In genomic region chr4:129621283-129621841, GRCm38 (mm10) we compare ENCODE assay signal across 8 mouse cellular contexts. TPM values are rescaled to one million over a fixed set of nuclear protein-coding genes. Genes with fewer than 3 reads are reported as not detected.
DNase-seq lines count a peak whose midpoint lies in the region; ATAC-seq and TF ChIP-seq lines count a peak whose summit lies in the region.

No protein-coding gene starts in this region.

- H3K36me3 ChIP-seq in liver, embryonic 13.5 days, result peaks cover 13% of the 10 kb centered on the region
- H3K36me3 ChIP-seq in liver, postnatal 0 days (replicated peaks; ENCODE audit: insufficient read depth, low read length), result peaks cover 2% of the 10 kb centered on the region; the same call in 1 of the 2 replicates
- H3K36me3 ChIP-seq in heart, adult 2 months (ENCODE audit: control insufficient read depth, insufficient read depth, low read length), result peaks cover 3% of the 10 kb centered on the region; the same call in 1 of the 2 replicates
- no peaks in the 10 kb centered on the region for H3K36me3 ChIP-seq in small intestine, adult 2 months (ENCODE audit: control insufficient read depth, insufficient read depth, low read length)

- peaks cover 68% of the 10 kb centered on the region for H3K4me1 ChIP-seq in liver, embryonic 13.5 days (replicated peaks)
- H3K4me1 ChIP-seq in liver, postnatal 0 days (ENCODE audit: insufficient read depth), result peaks cover 34% of the 10 kb centered on the region
- H3K4me1 ChIP-seq in heart, adult 2 months (ENCODE audit: control insufficient read depth, insufficient read depth, low read length), result peaks cover 28% of the 10 kb centered on the region
- H3K4me1 ChIP-seq in small intestine, adult 2 months (ENCODE audit: control insufficient read depth, insufficient read depth, insufficient read length, low read length), result peaks cover 14% of the 10 kb centered on the region

- H3K27ac ChIP-seq in liver, embryonic 13.5 days, result peak overlapping the region; percentile 32; the same call in 1 of the 2 replicates
- no peak overlapping the region for H3K27ac ChIP-seq in liver, postnatal 0 days (ENCODE audit: low read depth)
- H3K27ac ChIP-seq in heart, adult 2 months, result peak overlapping the region; percentile 92
- H3K27ac ChIP-seq in small intestine, adult 2 months (ENCODE audit: insufficient read depth, low read depth, low read length), result peak overlapping the region; percentile 19; the same call in 1 of the 2 replicates

- H3K9me3 ChIP-seq in liver, embryonic 13.5 days (replicated peaks), result no peaks in the 10 kb centered on the region
- no peaks in the 10 kb centered on the region for H3K9me3 ChIP-seq in liver, postnatal 0 days (ENCODE audit: low read length)

- 65% methylated on average over 8 of the region's 8 CpGs for WGBS in liver, embryonic 13.5 days (ENCODE audit: insufficient replicate concordance)
- WGBS in liver, postnatal 0 days (ENCODE audit: insufficient replicate concordance), result 76% methylated on average over 8 of the region's 8 CpGs
- 43% methylated on average over 8 of the region's 8 CpGs for WGBS in heart, adult 2 months
- WGBS in small intestine, adult 2 months, result 69% methylated on average over 8 of the region's 8 CpGs

- intact Hi-C loops in heart, adult 2 months (cut with DNase I), result loop anchor here (5.0 kb wide), 1 partner anchor 201 kb away; no protein-coding TSS in a partner anchor

- H3K9ac ChIP-seq in liver, embryonic 13.5 days, result no peak overlapping the region
- H3K9ac ChIP-seq in liver, postnatal 0 days (replicated peaks), result no peak overlapping the region
- H3K9ac ChIP-seq in heart, adult 2 months (ENCODE audit: low read depth, low read length), result peak overlapping the region; percentile 53

- H3K27me3 ChIP-seq in liver, embryonic 13.5 days, result no peaks in the 10 kb centered on the region
- H3K27me3 ChIP-seq in liver, postnatal 0 days (ENCODE audit: insufficient read depth, low read length), result no peaks in the 10 kb centered on the region
- H3K27me3 ChIP-seq in heart, adult 2 months (ENCODE audit: control insufficient read depth, insufficient read depth, low read length), result no peaks in the 10 kb centered on the region
- H3K27me3 ChIP-seq in small intestine, adult 2 months (ENCODE audit: control insufficient read depth, insufficient read depth, low read length), result no peaks in the 10 kb centered on the region

- no peak overlapping the region for H3K4me3 ChIP-seq in liver, embryonic 13.5 days (replicated peaks)
- H3K4me3 ChIP-seq in liver, postnatal 0 days (ENCODE audit: low read depth, low read length), result no peak overlapping the region
- peak overlapping the region; percentile 27 for H3K4me3 ChIP-seq in heart, adult 2 months
- peak overlapping the region; percentile 25 for H3K4me3 ChIP-seq in small intestine, adult 2 months (ENCODE audit: low read depth, low read length)

- DNase-seq in liver, embryonic 13.5 days, result no peak
- DNase-seq in liver, postnatal 0 days, result no peak
- DNase-seq in heart, adult 2 months, result peak; percentile 50 to 76
- peak; percentile 63 for DNase-seq in kidney, adult 9 months
- DNase-seq in natural killer cell, adult 2 months (ENCODE audit: low spot score in 2 of 2), result no peak

- H3K79me2 ChIP-seq in heart, adult 2 months (replicated peaks; ENCODE audit: control insufficient read depth, insufficient read depth, low read length), result no peaks in the 10 kb centered on the region; the same call in 1 of the 2 replicates

- no peak for TF ChIP-seq CTCF in liver, postnatal 0 days (IDR thresholded peaks at IDR 0.05; ENCODE audit: low read depth)
- no peak for TF ChIP-seq CTCF in heart, adult 2 months (IDR thresholded peaks at IDR 0.05)
- TF ChIP-seq CTCF in small intestine, adult 2 months (IDR thresholded peaks at IDR 0.05; ENCODE audit: extremely low read depth, insufficient read length, insufficient replicate concordance, low read depth, low read length), result no peak

- no peak for ATAC-seq in liver, embryonic 13.5 days (ENCODE audit: low read depth)
- ATAC-seq in liver, postnatal 0 days, result no peak
- no peak for ATAC-seq in activated CD4-positive, CD25-positive, alpha-beta regulatory T cell, adult 4 months
- no peak for ATAC-seq in megakaryocyte progenitor cell, adult 5-6 weeks (replicated peaks; ENCODE audit: poor library complexity)

- TF ChIP-seq EP300 in liver, postnatal 0 days (IDR thresholded peaks at IDR 0.05; ENCODE audit: low read depth), result no peak
- TF ChIP-seq EP300 in heart, adult 2 months (IDR thresholded peaks at IDR 0.05; ENCODE audit: insufficient read depth, low read depth, low read length), result peak; percentile 80

- peak; percentile 93 for TF ChIP-seq POLR2A in heart, adult 2 months (IDR thresholded peaks at IDR 0.05; ENCODE audit: insufficient read depth, low read depth, low read length)
- TF ChIP-seq POLR2A in small intestine, adult 2 months (IDR thresholded peaks at IDR 0.05; ENCODE audit: low read depth, low read length), result no peak

- no peak overlapping the region for H3K4me2 ChIP-seq in liver, embryonic 13.5 days
- H3K4me2 ChIP-seq in liver, postnatal 0 days (ENCODE audit: low read depth, low read length), result no peak overlapping the region

RNA-seq across cellular contexts. Expression of gene Ccdc28b, which starts 2.4 kb away (rescaled TPM):
- polyA plus RNA-seq in liver, embryonic 13.5 days (2015; fragmentation: Nextera tagmentation; extraction: Ambion mirVana), result 13.9 and 14.8 TPM in 2 replicates
- 13.1 and 15.7 TPM in 2 replicates for polyA plus RNA-seq in liver, postnatal 0 days (2015; fragmentation: Nextera tagmentation; extraction: Ambion mirVana)
- total RNA-seq in heart, adult 2 months (2021), result 10 to 100 TPM; 11.3 to 16.8 TPM
- polyA plus RNA-seq in heart, adult 2 months (2012; rRNA removed), result 10.8 and 22.5 TPM in 2 replicates
- polyA plus RNA-seq in small intestine, adult 2 months (2012; rRNA removed), result 5.2 and 7.2 TPM in 2 replicates
- polyA plus RNA-seq in activated CD4-positive, CD25-positive, alpha-beta regulatory T cell, adult 4 months (2017; shearing (Covaris generic)), result 10 to 100 TPM; 36.2 to 40.4 TPM
- 43.6 and 55.5 TPM in 2 replicates for total RNA-seq in megakaryocyte progenitor cell, adult 5-6 weeks (2015)
- total RNA-seq in megakaryocyte progenitor cell, adult 5-6 weeks (2017), result 53.6 and 57.7 TPM in 2 replicates

RNA-seq across cellular contexts. Expression of gene Iqcc, which starts 2.5 kb away (rescaled TPM):
- polyA plus RNA-seq in liver, embryonic 13.5 days (2015; fragmentation: Nextera tagmentation; extraction: Ambion mirVana), result 11.0 TPM in 2 replicates
- polyA plus RNA-seq in liver, postnatal 0 days (2015; fragmentation: Nextera tagmentation; extraction: Ambion mirVana), result 5.2 and 8.2 TPM in 2 replicates
- 10 to 100 TPM; 13.0 to 19.7 TPM for total RNA-seq in heart, adult 2 months (2021)
- 24.5 and 30.9 TPM in 2 replicates for polyA plus RNA-seq in heart, adult 2 months (2012; rRNA removed)
- 11.9 and 17.0 TPM in 2 replicates for polyA plus RNA-seq in small intestine, adult 2 months (2012; rRNA removed)
- 10 to 100 TPM; 48.2 to 51.8 TPM for polyA plus RNA-seq in activated CD4-positive, CD25-positive, alpha-beta regulatory T cell, adult 4 months (2017; shearing (Covaris generic))
- 11.3 and 17.5 TPM in 2 replicates for total RNA-seq in megakaryocyte progenitor cell, adult 5-6 weeks (2015)
- total RNA-seq in megakaryocyte progenitor cell, adult 5-6 weeks (2017), result 16.8 and 17.9 TPM in 2 replicates

RNA-seq across cellular contexts. Expression of gene Dcdc2b, which starts 7.3 kb away (rescaled TPM):
- 0.31 and 0.51 TPM in 2 replicates for polyA plus RNA-seq in liver, embryonic 13.5 days (2015; fragmentation: Nextera tagmentation; extraction: Ambion mirVana)
- polyA plus RNA-seq in liver, postnatal 0 days (2015; fragmentation: Nextera tagmentation; extraction: Ambion mirVana), result 0.54 and 0.71 TPM in 2 replicates
- under 1 TPM; 0.39 to 0.45 TPM for total RNA-seq in heart, adult 2 months (2021)
- polyA plus RNA-seq in heart, adult 2 months (2012; rRNA removed), result 1.7 and 3.3 TPM in 2 replicates
- 0.15 and 1.6 TPM in 2 replicates for polyA plus RNA-seq in small intestine, adult 2 months (2012; rRNA removed)
- 1 to 10 TPM; 2.9 to 3.3 TPM for polyA plus RNA-seq in activated CD4-positive, CD25-positive, alpha-beta regulatory T cell, adult 4 months (2017; shearing (Covaris generic))
- total RNA-seq in megakaryocyte progenitor cell, adult 5-6 weeks (2015), result 1.3 TPM in 1 of 2 replicates, not detected in the other
- 0.81 TPM in 1 of 2 replicates, not detected in the other for total RNA-seq in megakaryocyte progenitor cell, adult 5-6 weeks (2017)

RNA-seq across cellular contexts. Expression of gene Txlna, which starts 19.5 kb away (rescaled TPM):
- polyA plus RNA-seq in liver, embryonic 13.5 days (2015; fragmentation: Nextera tagmentation; extraction: Ambion mirVana), result 30.7 and 35.1 TPM in 2 replicates
- 12.5 and 14.0 TPM in 2 replicates for polyA plus RNA-seq in liver, postnatal 0 days (2015; fragmentation: Nextera tagmentation; extraction: Ambion mirVana)
- 10 to 100 TPM; 25.6 to 27.2 TPM for total RNA-seq in heart, adult 2 months (2021)
- polyA plus RNA-seq in heart, adult 2 months (2012; rRNA removed), result 13.7 and 23.3 TPM in 2 replicates
- 8.1 and 11.4 TPM in 2 replicates for polyA plus RNA-seq in small intestine, adult 2 months (2012; rRNA removed)
- polyA plus RNA-seq in activated CD4-positive, CD25-positive, alpha-beta regulatory T cell, adult 4 months (2017; shearing (Covaris generic)), result 10 to 100 TPM; 21.0 to 33.3 TPM
- 29.9 and 34.6 TPM in 2 replicates for total RNA-seq in megakaryocyte progenitor cell, adult 5-6 weeks (2015)
- 115 and 143 TPM in 2 replicates for total RNA-seq in megakaryocyte progenitor cell, adult 5-6 weeks (2017)

RNA-seq across cellular contexts. Expression of gene Tmem234, which starts 20.9 kb away (rescaled TPM):
- polyA plus RNA-seq in liver, embryonic 13.5 days (2015; fragmentation: Nextera tagmentation; extraction: Ambion mirVana), result 142 and 153 TPM in 2 replicates
- polyA plus RNA-seq in liver, postnatal 0 days (2015; fragmentation: Nextera tagmentation; extraction: Ambion mirVana), result 81.7 and 93.9 TPM in 2 replicates
- 10 to 100 TPM; 35.9 to 41.7 TPM for total RNA-seq in heart, adult 2 months (2021)
- 69.5 and 74.9 TPM in 2 replicates for polyA plus RNA-seq in heart, adult 2 months (2012; rRNA removed)
- 77.1 and 132 TPM in 2 replicates for polyA plus RNA-seq in small intestine, adult 2 months (2012; rRNA removed)
- polyA plus RNA-seq in activated CD4-positive, CD25-positive, alpha-beta regulatory T cell, adult 4 months (2017; shearing (Covaris generic)), result 100 to 1,000 TPM; 296 to 341 TPM
- total RNA-seq in megakaryocyte progenitor cell, adult 5-6 weeks (2015), result 97.2 and 104 TPM in 2 replicates
- total RNA-seq in megakaryocyte progenitor cell, adult 5-6 weeks (2017), result 100 and 123 TPM in 2 replicates

Comparison
In these comparisons a context has a peak if more than half of its experiments do, and no peak if none do; other contexts are left out.
1. DNase-seq: peak in heart, adult 2 months (2 of 2) and kidney, adult 9 months (single experiment); none in liver, embryonic 13.5 days (single experiment), liver, postnatal 0 days (single experiment) and natural killer cell, adult 2 months (0 of 2).
2. H3K4me3 ChIP-seq: peak in heart, adult 2 months (single experiment) and small intestine, adult 2 months (single experiment); none in liver, embryonic 13.5 days (single experiment) and liver, postnatal 0 days (single experiment).